Mouse (Mus musculus) E14TG2a.4 (cell line): Measurements from ENCODE around the gene Usp1.
"Not testable (repeated sequence)": the region's sequence is repeated elsewhere in the genome, so short reads cannot be mapped to it uniquely, and the experiment has no call there.

Experiments
- H3K27me3 ChIP-seq: 2 replicates; pipeline ENCODE4 v1.6.1; 2014; ENCODE audit warnings: low read length, control low read depth; ENCODE audit not compliant: insufficient read depth
- H3K36me3 ChIP-seq: 2 replicates; pipeline ENCODE4 v1.6.1; 2014; ENCODE audit warnings: low read length, control low read depth; ENCODE audit not compliant: insufficient read depth
- H3K4me1 ChIP-seq: replicated peaks from 2 replicates; pipeline ENCODE4 v1.6.1; 2014; ENCODE audit warnings: low read depth, low read length, control low read depth
- H3K4me3 ChIP-seq: replicated peaks from 2 replicates; pipeline ENCODE4 v1.5.1; 2014; ENCODE audit warnings: mild to moderate bottlenecking, low read length
- H3K9me3 ChIP-seq: 2 replicates; pipeline ENCODE4 v1.6.1; 2014; ENCODE audit warnings: low read length, control low read depth
- CTCF ChIP-seq: conservative IDR thresholded peaks from 2 replicates; pipeline ENCODE4 v1.5.1; 2014; ENCODE audit warnings: low read length
- NANOG ChIP-seq: IDR thresholded peaks from 2 replicates; pipeline ENCODE4 v1.6.1; 2014; ENCODE audit warnings: borderline replicate concordance, low read length, mixed read lengths
- POU5F1 ChIP-seq: IDR thresholded peaks from 2 replicates; pipeline ENCODE4 v1.6.1; 2014; ENCODE audit warnings: low read length, borderline replicate concordance

Gene Usp1

GRCm38 (mm10) chr4:98922643-98923567, 705 bp upstream of the Usp1 start:
- peaks cover 4% of the 10 kb centered on the region for H3K36me3 ChIP-seq
- no peak for TF ChIP-seq NANOG
- no peak for TF ChIP-seq CTCF
- TF ChIP-seq POU5F1: no peak
- H3K4me3 ChIP-seq: peak overlapping the region; percentile 98
- H3K27me3 ChIP-seq: no peaks in the 10 kb centered on the region
- H3K9me3 ChIP-seq: no peaks in the 10 kb centered on the region
- H3K4me1 ChIP-seq: peaks cover 27% of the 10 kb centered on the region

GRCm38 (mm10) chr4:98924071-98924905, 678 bp downstream of the Usp1 start:
- Histone ChIP-seq H3K4me3 (peak overlapping the region; percentile 98), H3K4me1 (peaks cover 27% of the 10 kb centered on the region), H3K27me3 (no peaks in the 10 kb centered on the region), H3K9me3 (no peaks in the 10 kb centered on the region), H3K36me3 (peaks cover 18% of the 10 kb centered on the region)
- TF ChIP-seq POU5F1 (no peak), CTCF (no peak), NANOG (no peak)

DNA sequence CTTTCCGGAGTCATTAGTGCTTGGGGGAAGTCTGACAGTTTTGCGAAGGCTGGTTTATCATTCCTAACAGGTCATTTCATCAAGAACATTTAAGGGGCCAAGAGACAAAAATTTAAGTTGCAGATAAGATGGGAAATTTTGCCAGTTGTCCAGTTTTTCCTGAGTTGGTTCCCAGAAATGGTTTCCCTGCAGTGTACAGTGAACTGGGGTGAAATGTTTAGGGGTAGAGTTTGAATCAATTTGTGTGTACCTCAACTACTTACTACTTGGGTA, 1.2 kb downstream of the Usp1 start:
- H3K9me3 ChIP-seq: no peaks in the 10 kb centered on the region
- H3K4me1 ChIP-seq: peaks cover 27% of the 10 kb centered on the region
- peak overlapping the region; percentile 98 for H3K4me3 ChIP-seq
- no peaks in the 10 kb centered on the region for H3K27me3 ChIP-seq
- no peak for TF ChIP-seq POU5F1
- peaks cover 23% of the 10 kb centered on the region for H3K36me3 ChIP-seq

DNA sequence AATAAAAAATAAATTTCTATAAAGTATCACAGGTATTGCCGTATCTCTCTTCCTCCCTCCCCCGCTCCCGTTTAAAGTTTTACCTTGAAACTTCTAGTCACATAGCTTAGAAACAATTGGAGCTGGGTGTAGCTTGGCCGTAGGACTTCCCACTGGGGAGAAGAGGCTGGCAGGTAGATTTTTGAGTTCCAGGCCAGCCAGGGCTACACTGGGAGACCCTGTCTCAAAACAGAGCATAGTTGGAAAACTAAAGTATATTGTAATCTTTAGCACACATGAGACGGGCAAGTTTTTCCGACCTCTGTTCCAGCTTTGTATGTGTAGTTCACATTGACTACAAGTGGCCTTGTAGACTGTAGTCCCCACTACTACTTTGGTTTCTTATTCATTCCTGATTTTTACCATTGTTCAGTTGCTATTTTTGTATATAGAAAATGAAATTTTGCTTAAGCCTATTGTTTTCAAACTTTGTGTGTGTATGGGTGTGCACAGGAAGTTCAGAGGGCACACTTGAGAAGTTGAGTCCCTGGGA, 1.7 kb downstream of the Usp1 start:
- TF ChIP-seq CTCF (no peak), POU5F1 (no peak), NANOG (no peak)
- Histone ChIP-seq H3K9me3 (no peaks in the 10 kb centered on the region), H3K36me3 (peaks cover 28% of the 10 kb centered on the region), H3K27me3 (no peaks in the 10 kb centered on the region), H3K4me1 (peaks cover 27% of the 10 kb centered on the region), H3K4me3 (peak overlapping the region; percentile 98)

GRCm38 (mm10) chr4:98936036-98936435, 12.4 kb downstream of the Usp1 start:
- 0 out of 2 replicates have a peak, but pooled peaks cover 7% of the 10 kb centered on the region for H3K4me1 ChIP-seq
- H3K4me3 ChIP-seq: no peak overlapping the region
- no peaks in the 10 kb centered on the region for H3K9me3 ChIP-seq
- TF ChIP-seq NANOG (no peak), POU5F1 (no peak), CTCF (no peak)
- H3K36me3 ChIP-seq: peaks cover 64% of the 10 kb centered on the region
- H3K27me3 ChIP-seq: no peaks in the 10 kb centered on the region

- TF ChIP-seq CTCF: peak; percentile 20; the same call in 1 of the 2 replicates
- not testable (repeated sequence) for H3K9me3 ChIP-seq, H3K4me1 ChIP-seq, H3K4me3 ChIP-seq, H3K27me3 ChIP-seq
- peaks cover 42% of the 10 kb centered on the region for H3K36me3 ChIP-seq
These were observed 14.6 kb downstream of the Usp1 start for GRCm38 (mm10) chr4:98938210-98938609.

DNA sequence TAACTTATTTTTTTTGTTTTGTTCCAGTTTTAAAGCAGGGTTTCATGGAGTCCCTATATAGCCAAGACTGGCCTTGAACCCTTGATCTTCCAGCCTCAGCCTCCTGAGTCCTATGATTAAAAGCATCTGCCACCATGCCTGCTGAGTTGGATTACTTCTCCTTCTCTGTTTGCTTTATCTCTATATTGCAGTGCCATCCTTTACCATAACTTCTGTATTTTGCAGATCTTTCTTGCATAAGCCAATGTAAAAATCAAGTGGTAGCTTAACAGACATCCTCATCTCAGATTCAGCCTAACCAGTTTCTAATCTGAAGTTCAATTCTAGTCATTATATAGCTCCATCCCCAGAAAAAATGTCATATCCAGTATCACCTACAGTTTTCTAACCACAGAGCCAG, 27.0 kb downstream of the Usp1 start:
- H3K4me3 ChIP-seq: no peak overlapping the region
- peaks cover 7% of the 10 kb centered on the region; the same call in 1 of the 2 replicates for H3K4me1 ChIP-seq
- TF ChIP-seq CTCF (no peak), POU5F1 (no peak), NANOG (no peak)
- no peaks in the 10 kb centered on the region for H3K9me3 ChIP-seq
- no peaks in the 10 kb centered on the region for H3K27me3 ChIP-seq
- no peaks in the 10 kb centered on the region for H3K36me3 ChIP-seq

- Histone ChIP-seq H3K4me3 (no peak overlapping the region), H3K4me1 (no peaks in the 10 kb centered on the region), H3K9me3 (no peaks in the 10 kb centered on the region), H3K36me3 (peaks cover 5% of the 10 kb centered on the region; the same call in 1 of the 2 replicates), H3K27me3 (no peaks in the 10 kb centered on the region)
- no peak for TF ChIP-seq NANOG
- TF ChIP-seq POU5F1: no peak
- no peak for TF ChIP-seq CTCF
These were observed 32.4 kb downstream of the Usp1 start for GRCm38 (mm10) chr4:98955986-98956385.

DNA sequence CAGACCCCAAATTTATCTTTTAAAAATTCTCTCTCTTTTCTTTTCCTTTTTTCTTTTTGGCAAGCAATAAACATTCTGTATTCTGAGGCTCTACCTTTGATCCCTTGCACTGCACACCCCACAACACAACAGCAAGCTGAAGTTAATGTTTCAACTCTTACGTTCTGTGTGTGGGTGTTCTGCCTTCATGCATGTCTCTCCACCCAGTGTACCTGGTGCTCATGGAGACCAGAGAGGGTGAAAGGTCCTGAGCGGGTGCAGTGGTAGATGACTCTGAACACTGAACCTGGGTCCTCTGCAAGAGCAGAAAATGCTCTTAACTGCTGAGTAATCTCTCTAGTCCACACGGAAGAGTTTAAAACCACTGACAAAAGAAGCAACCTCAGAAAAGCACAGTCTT, 36.6 kb downstream of the Usp1 start:
- Histone ChIP-seq H3K4me1 (no peaks in the 10 kb centered on the region), H3K36me3 (peaks cover 9% of the 10 kb centered on the region; the same call in 1 of the 2 replicates), H3K27me3 (no peaks in the 10 kb centered on the region), H3K4me3 (no peak overlapping the region), H3K9me3 (no peaks in the 10 kb centered on the region)
- TF ChIP-seq POU5F1 (no peak), CTCF (no peak), NANOG (no peak)
